Mouse (Mus musculus) frontal cortex, adult 2 months (tissue): ENCODE data around the gene Gldc. TPM values are rescaled to one million over a fixed set of nuclear protein-coding genes. Genes with fewer than 3 reads are reported as not detected.

Source experiments
- DNase-seq, 2 experiments: peaks; one replicate each; pipeline ENCODE4 v3.0.0; 2022; ENCODE audit warnings: low spot score in 1 of 2; ENCODE audit errors: extremely low spot score in 1 of 2
- polyA plus RNA-seq: library from polyadenylated mRNA; depleted of rRNA; stranded (reverse); fragments of >200 nt; gene quantifications from 2 replicates; pipeline ENCODE4 v1.2.3, GENCODE M21; 2012

The Gldc gene
- polyA plus RNA-seq, 1 experiment = 36.5 TPM

- DNase-seq = peak; percentile 33 to 44
These were observed 15.2 kb downstream of the Gldc start for GRCm38 (mm10) chr19:30160021-30160420.

GRCm38 (mm10) chr19:30158189-30158588 is 17.0 kb downstream of the Gldc start:
- DNase-seq = no peak

- peak; percentile 62 to 74 for DNase-seq
These were observed 18.1 kb downstream of the Gldc start for GRCm38 (mm10) chr19:30157031-30157687.

GRCm38 (mm10) chr19:30153729-30154128 is 21.5 kb downstream of the Gldc start:
- DNase-seq = no peak

GRCm38 (mm10) chr19:30151290-30151689 is 23.9 kb downstream of the Gldc start:
- no peak for DNase-seq

GRCm38 (mm10) chr19:30149238-30149805 is 25.9 kb downstream of the Gldc start:
- DNase-seq = no peak

GRCm38 (mm10) chr19:30147306-30147705 is 27.9 kb downstream of the Gldc start:
- DNase-seq = no peak

- no peak for DNase-seq
These were observed 28.5 kb downstream of the Gldc start for GRCm38 (mm10) chr19:30146761-30147160.

- no peak for DNase-seq
These were observed 30.1 kb downstream of the Gldc start for GRCm38 (mm10) chr19:30145106-30145505.

GRCm38 (mm10) chr19:30136308-30136707 is 38.9 kb downstream of the Gldc start:
- no peak for DNase-seq

- DNase-seq = peak in 1 of 2 experiments; percentile 77
These were observed 47.1 kb downstream of the Gldc start for GRCm38 (mm10) chr19:30128177-30128576.

- no peak for DNase-seq
These were observed 49.6 kb downstream of the Gldc start for GRCm38 (mm10) chr19:30125670-30126059.

- no peak for DNase-seq
These were observed 50.1 kb downstream of the Gldc start for GRCm38 (mm10) chr19:30124999-30125669.

- DNase-seq = no peak
These were observed 56.6 kb downstream of the Gldc start for GRCm38 (mm10) chr19:30118344-30119312.

- peak in 1 of 2 experiments; percentile 77 for DNase-seq
These were observed 57.5 kb downstream of the Gldc start for GRCm38 (mm10) chr19:30117775-30118174.

GRCm38 (mm10) chr19:30117241-30117640 is 58.0 kb downstream of the Gldc start:
- no peak for DNase-seq

GRCm38 (mm10) chr19:30115606-30116005 is 59.6 kb downstream of the Gldc start:
- DNase-seq = no peak

- no peak for DNase-seq
These were observed 60.2 kb downstream of the Gldc start for GRCm38 (mm10) chr19:30114919-30115441.

- no peak for DNase-seq
These were observed 62.1 kb downstream of the Gldc start for GRCm38 (mm10) chr19:30112961-30113688.

- no peak for DNase-seq
These were observed 63.8 kb downstream of the Gldc start for GRCm38 (mm10) chr19:30111421-30111820.
